Mouse (Mus musculus): Measurements from ENCODE around the gene Cnr2. TPM values are rescaled to one million over a fixed set of nuclear protein-coding genes. Genes with fewer than 3 reads are reported as not detected.

The Cnr2 gene
- polyA plus RNA-seq, 1 experiment from 2014 or later: 2.8 TPM

DNA sequence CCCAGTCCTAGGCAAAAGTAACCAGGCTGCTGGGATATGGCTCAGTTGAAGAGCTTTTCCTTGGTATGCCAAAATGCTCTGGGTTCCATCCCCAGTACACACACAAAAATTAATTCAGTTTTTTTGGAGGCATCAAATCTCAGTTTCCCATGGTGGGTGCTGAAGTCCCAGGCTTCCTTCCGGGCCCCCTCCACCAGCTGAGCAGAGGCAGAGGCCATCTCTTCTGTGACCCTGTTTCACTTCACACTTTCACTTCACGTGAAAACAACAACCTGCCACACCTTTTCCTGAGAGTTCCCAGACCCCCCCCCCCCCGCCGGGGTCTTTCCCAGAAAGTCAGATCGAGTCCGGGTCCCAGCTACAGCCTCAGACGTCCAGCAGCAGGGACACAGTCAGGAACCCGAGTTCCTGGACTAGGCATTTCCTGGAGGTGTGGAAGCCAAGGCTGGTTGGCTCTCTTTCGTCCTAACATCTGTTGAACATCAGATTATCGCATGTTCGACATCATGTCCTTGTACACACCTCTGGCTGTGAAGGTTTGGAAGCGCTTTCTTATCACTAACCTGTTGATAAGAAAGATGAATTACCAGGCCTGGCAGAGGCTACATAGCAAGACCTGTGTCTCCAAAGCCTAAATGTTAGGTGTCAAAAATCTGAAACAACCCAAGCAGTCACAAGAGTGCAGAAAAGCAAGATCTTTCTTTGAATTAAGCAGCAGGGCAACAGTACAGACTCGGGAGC lies 14.3 kb downstream of the Cnr2 start:
- Histone ChIP-seq H3K4me1 (replicated peaks) (peaks cover 43% of the 10 kb centered on the region), H3K4me2 (no peak overlapping the region), H3K9ac (no peak overlapping the region), H3K4me3 (replicated peaks) (no peak overlapping the region), H3K27me3 (no peaks in the 10 kb centered on the region), H3K9me3 (replicated peaks) (no peaks in the 10 kb centered on the region), H3K36me3 (replicated peaks) (no peaks in the 10 kb centered on the region), H3K27ac (replicated peaks) (no peak overlapping the region)
- WGBS (ENCODE audit: insufficient replicate concordance): 35% methylated on average over 13 of the region's 13 CpGs
- ATAC-seq (ENCODE audit: insufficient read depth): no peak

DNA sequence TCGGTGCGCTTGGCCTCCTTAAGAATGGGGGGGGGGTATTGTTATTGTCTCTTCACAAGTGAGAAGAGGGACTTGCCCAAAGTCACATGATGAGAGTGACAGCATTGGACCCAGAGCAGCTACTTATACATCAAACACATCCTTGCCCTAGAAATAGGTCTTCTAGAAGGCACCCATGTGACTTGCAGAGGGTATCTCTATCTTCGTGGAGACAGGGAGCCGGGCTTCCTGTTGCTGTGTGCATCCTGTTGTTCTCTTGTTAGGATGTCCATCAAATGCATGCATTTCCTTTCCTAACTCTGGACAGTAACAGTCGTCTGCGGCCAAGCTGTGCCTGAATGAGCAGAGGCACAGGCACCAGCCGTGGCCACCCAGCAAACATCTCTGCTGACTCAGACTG lies 16.3 kb downstream of the Cnr2 start:
- Histone ChIP-seq H3K27me3 (no peaks in the 10 kb centered on the region), H3K27ac (replicated peaks) (no peak overlapping the region), H3K36me3 (replicated peaks) (no peaks in the 10 kb centered on the region), H3K9me3 (replicated peaks) (no peaks in the 10 kb centered on the region), H3K4me2 (no peak overlapping the region), H3K9ac (no peak overlapping the region), H3K4me1 (replicated peaks) (peaks cover 36% of the 10 kb centered on the region), H3K4me3 (replicated peaks) (no peak overlapping the region)
- ATAC-seq (ENCODE audit: insufficient read depth): no peak
- 25% methylated on average over 7 of the region's 7 CpGs for WGBS (ENCODE audit: insufficient replicate concordance)

DNA sequence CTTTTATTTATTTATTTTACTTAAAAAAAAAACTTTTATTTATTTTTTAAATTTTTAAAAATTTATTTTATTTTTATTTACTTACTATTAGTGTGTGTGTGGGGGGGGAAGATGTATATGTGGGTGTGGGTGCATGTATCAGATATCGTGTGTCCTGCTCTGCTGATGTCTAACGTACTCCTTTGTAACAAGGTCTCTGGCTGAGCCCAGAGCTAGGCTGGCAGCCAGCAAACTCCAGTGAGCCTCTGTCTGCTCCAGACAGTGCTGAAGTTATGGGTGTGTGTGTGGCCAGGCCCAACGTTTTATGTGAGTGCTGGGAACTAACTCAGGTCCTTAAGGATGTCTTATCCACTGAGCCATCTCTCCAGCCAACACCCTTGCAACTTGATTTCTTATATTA lies 17.0 kb downstream of the Cnr2 start:
- H3K4me1 ChIP-seq (replicated peaks): peaks cover 32% of the 10 kb centered on the region
- H3K4me2 ChIP-seq: no peak overlapping the region
- 0 out of 2 replicates have a peak, but pooled peaks cover under 1% of the 10 kb centered on the region for H3K36me3 ChIP-seq (replicated peaks)
- ATAC-seq (ENCODE audit: insufficient read depth): no peak
- no peak overlapping the region for H3K9ac ChIP-seq
- 0 out of 2 replicates have a peak overlapping the region, but pooled peaks have one; percentile 33 for H3K27ac ChIP-seq (replicated peaks)
- WGBS (ENCODE audit: insufficient replicate concordance): 12% methylated on average over 3 of the region's 3 CpGs
- H3K27me3 ChIP-seq: no peaks in the 10 kb centered on the region
- H3K4me3 ChIP-seq (replicated peaks): no peak overlapping the region
- no peaks in the 10 kb centered on the region for H3K9me3 ChIP-seq (replicated peaks)

DNA sequence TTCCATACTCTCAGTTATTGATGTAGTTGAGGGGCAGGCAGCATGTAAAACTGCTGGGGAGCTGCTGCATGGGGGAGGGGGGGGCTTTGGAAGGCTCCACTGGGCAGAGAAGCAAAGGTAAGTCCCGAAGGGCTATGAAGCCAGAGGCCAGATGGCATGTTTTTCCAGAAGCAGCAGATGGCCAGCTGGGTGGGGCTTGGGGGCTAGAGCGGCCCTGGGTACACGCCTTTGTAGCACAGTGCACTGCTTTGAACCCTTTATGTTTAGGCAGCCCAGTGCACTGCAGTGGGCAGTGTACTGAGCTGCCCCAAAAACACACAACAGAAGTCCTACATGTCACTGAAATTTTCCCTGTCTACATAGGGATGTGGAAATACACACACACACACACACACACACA lies 17.6 kb downstream of the Cnr2 start:
- H3K4me2 ChIP-seq: peak overlapping the region; percentile 4; the same call in 1 of the 2 replicates
- peak overlapping the region; percentile 33; the same call in 1 of the 2 replicates for H3K27ac ChIP-seq (replicated peaks)
- no peak overlapping the region for H3K4me3 ChIP-seq (replicated peaks)
- H3K9ac ChIP-seq: no peak overlapping the region
- peaks cover 33% of the 10 kb centered on the region for H3K4me1 ChIP-seq (replicated peaks)
- H3K9me3 ChIP-seq (replicated peaks): no peaks in the 10 kb centered on the region
- H3K36me3 ChIP-seq (replicated peaks): 0 out of 2 replicates have a peak, but pooled peaks cover 2% of the 10 kb centered on the region
- ATAC-seq (ENCODE audit: insufficient read depth): peak; percentile 44; the same call in 1 of the 2 replicates
- 20% methylated on average over 3 of the region's 3 CpGs for WGBS (ENCODE audit: insufficient replicate concordance)
- H3K27me3 ChIP-seq: no peaks in the 10 kb centered on the region

DNA sequence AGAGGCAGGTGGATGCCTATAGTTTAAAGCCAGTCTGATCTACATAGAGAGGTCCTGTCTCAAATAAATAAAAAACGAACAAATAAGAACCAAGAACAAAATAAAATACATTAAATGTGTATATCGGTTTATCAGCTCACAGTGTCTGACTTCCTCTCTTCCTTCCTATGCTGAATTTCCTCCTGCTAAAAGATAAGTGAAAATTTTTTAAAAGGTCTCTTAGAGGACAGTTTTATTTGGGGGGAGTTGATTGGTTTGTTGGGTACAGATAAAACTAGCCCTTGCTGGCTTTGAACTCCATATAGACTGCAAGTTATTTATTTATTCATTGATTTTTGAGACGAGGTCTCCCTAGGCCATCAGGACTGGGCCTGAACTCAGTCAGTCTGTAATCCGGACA lies 18.2 kb downstream of the Cnr2 start:
- WGBS (ENCODE audit: insufficient replicate concordance): 24% methylated on average over 4 of the region's 4 CpGs
- H3K27ac ChIP-seq (replicated peaks): peak overlapping the region; percentile 33; the same call in 1 of the 2 replicates
- no peaks in the 10 kb centered on the region for H3K9me3 ChIP-seq (replicated peaks)
- ATAC-seq (ENCODE audit: insufficient read depth): no peak
- H3K4me1 ChIP-seq (replicated peaks): peaks cover 36% of the 10 kb centered on the region
- peak overlapping the region; percentile 10; the same call in 1 of the 2 replicates for H3K4me2 ChIP-seq
- H3K36me3 ChIP-seq (replicated peaks): 0 out of 2 replicates have a peak, but pooled peaks cover 2% of the 10 kb centered on the region
- H3K27me3 ChIP-seq: no peaks in the 10 kb centered on the region
- H3K9ac ChIP-seq: no peak overlapping the region
- no peak overlapping the region for H3K4me3 ChIP-seq (replicated peaks)

DNA sequence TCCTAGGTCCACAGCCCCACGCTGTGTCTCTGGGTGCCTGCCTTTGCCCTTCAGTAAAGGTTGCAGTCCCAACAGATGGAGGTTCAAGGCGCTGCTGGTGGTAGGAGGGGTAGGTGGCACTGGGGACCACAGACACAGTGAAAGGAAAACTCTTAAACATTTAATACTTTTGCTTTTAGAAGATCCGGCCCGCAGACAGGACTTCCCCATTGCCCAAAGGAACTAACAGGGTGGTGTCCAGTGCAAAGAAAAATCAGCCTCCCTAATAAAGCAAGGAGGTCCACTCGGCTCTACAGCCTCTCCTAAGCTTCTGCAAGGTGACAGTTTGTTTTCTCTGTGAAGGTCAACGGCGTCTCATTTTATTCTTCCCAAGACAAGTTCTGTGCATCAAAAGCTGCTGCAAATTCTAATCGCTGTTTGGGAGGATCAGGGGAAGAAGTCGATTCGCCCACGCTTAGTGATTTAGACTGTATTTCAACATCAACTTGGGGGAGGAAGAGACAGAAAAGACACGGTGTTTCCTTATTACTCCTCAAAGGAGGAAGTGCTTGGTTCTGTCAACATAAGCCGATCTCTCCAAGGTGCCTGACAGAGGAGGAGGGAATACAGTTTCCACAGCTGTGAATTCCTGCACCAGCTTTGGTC lies 23.6 kb downstream of the Cnr2 start:
- H3K4me2 ChIP-seq: peak overlapping the region; percentile 30; the same call in 1 of the 2 replicates
- no peaks in the 10 kb centered on the region for H3K27me3 ChIP-seq
- no peaks in the 10 kb centered on the region for H3K9me3 ChIP-seq (replicated peaks)
- H3K36me3 ChIP-seq (replicated peaks): 0 out of 2 replicates have a peak, but pooled peaks cover 15% of the 10 kb centered on the region
- H3K9ac ChIP-seq: no peak overlapping the region
- no peak for ATAC-seq (ENCODE audit: insufficient read depth)
- 46% methylated on average over 13 of the region's 13 CpGs for WGBS (ENCODE audit: insufficient replicate concordance)
- H3K4me1 ChIP-seq (replicated peaks): peaks cover 37% of the 10 kb centered on the region
- H3K4me3 ChIP-seq (replicated peaks): no peak overlapping the region
- peak overlapping the region; percentile 55 for H3K27ac ChIP-seq (replicated peaks)

DNA sequence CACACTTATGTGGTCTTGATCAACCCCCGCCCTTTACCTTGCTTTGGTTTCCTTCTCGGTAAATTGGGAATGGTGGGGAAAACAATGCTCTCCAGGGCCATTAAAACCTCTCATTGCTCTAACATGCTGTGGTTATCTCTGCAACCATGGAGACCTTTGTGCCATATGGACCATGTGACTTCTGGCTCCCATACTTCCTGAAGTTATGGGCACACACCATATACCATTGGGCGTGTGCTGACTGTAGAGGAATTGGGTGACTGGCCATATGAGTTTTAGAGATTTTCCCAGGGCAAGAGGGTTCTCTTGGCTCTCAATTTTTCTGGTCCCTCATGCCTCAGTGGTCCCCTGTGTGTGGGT lies 24.1 kb downstream of the Cnr2 start:
- ATAC-seq (ENCODE audit: insufficient read depth): no peak
- 63% methylated on average over 3 of the region's 3 CpGs for WGBS (ENCODE audit: insufficient replicate concordance)

DNA sequence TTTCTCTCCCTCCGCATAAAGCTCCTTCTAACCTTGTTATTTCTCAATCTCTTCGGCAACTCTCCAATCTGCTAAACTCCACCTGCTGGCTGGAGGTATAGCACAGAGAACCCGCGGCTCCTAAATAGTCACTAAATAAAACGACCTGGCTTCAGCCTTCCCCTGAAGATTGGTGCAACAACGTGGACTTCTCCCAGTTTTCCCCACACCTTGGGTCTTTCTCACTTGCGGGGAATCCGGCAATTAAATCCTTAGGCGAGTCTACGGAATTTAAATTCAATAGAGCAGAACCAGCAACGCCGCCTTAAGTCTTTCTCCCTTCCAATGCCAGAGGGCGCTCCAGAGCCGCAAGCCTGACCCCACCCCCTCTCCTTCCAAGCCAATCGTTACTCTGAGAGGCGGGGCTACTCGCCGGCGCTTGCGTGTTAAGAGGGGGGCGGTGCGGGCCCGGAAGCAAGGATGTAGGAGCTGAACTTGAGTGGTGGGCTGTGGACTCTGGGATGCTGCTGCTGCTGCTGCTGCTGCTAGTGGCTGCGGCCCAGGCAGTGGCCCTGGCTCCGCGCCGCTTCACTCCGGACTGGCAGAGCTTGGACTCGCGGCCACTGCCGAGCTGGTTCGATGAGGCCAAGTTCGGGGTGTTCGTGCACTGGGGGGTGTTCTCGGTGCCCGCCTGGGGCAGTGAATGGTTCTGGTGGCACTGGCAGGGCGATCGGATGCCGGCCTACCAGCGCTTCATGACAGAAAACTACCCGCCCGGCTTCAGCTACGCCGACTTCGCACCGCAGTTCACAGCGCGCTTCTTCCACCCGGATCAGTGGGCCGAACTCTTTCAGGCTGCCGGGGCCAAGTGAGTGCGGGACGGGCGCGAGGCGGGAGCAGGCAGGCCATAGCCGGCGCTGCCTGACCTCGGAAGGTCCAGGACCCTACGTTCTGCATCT lies 25.4 kb downstream of the Cnr2 start, which contains the start of gene Fuca1:
Gene Fuca1, plus strand, starts transcription at position 432 of the 938 bp plus-strand sequence.
- Histone ChIP-seq H3K4me3 (replicated peaks) (peak within 1 kb of the TSS; percentile 78), H3K4me1 (replicated peaks) (peaks cover 36% of the 10 kb centered on the region), H3K9me3 (replicated peaks) (no peaks in the 10 kb centered on the region), H3K4me2 (peak within 1 kb of the TSS; percentile 93), H3K9ac (peak within 1 kb of the TSS; percentile 75), H3K27me3 (no peaks in the 10 kb centered on the region), H3K27ac (replicated peaks) (peak within 1 kb of the TSS; percentile 78), H3K36me3 (replicated peaks) (0 out of 2 replicates have a peak, but pooled peaks cover 21% of the 10 kb centered on the region)
- peak; percentile 92 for ATAC-seq (ENCODE audit: insufficient read depth)
- under 1% methylated on average over 60 of the region's 60 CpGs for WGBS (ENCODE audit: insufficient replicate concordance)

More for the DNA sequence above, 24.1 kb downstream of the Cnr2 start:
- Histone ChIP-seq H3K4me2 (no peak overlapping the region; the same call in 1 of the 2 replicates), H3K36me3 (replicated peaks) (0 out of 2 replicates have a peak, but pooled peaks cover 15% of the 10 kb centered on the region), H3K4me3 (replicated peaks) (no peak overlapping the region), H3K4me1 (replicated peaks) (peaks cover 35% of the 10 kb centered on the region), H3K9me3 (replicated peaks) (no peaks in the 10 kb centered on the region), H3K27ac (replicated peaks) (peak overlapping the region; percentile 55), H3K9ac (no peak overlapping the region), H3K27me3 (no peaks in the 10 kb centered on the region)

DNA sequence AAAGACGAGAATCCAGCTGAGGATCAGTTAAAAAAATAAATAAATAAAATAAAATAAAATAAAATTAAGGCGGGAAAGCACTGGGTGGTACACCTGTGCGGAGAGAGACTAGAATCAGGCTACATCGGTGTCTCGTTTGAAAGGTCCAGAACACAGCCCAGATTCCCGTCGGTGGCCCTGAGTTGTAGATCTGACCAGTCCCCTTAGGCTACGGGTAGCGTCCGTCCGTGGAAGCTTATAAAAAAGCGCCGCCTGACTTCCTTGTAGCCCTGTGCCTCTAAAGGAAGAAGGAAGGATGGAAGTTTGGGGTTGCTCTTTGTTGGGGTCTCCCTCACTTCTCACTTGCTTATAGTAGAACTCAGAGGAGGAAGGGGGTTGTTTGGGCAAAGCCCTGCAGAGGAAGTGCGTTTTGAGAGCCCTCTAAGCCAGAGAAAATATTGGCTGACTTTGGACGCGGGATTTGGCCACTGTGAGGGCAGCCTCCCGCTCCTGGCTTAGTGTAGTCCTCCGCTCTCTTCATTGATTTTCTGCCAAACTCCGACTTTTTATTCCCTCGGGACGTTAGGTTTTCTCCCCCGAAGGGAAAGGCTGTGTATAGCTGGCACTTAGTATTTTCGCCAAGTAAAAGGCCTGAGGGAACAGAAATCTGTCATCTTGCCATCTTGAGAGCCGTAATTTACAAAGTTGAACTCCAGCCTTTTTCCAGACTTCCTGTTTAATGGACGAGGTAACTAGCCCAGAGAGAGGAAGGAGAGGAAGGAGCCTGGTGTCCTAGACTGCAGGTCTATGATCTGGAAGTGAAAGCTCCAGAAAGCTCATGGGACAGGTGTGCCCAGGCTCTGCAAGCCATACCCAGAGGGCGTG lies 26.3 kb downstream of the Cnr2 start:
- WGBS (ENCODE audit: insufficient replicate concordance): 7% methylated on average over 26 of the region's 26 CpGs
- ATAC-seq (ENCODE audit: insufficient read depth): no peak
- peak overlapping the region; percentile 78 for H3K4me3 ChIP-seq (replicated peaks)
- 0 out of 2 replicates have a peak, but pooled peaks cover 28% of the 10 kb centered on the region for H3K36me3 ChIP-seq (replicated peaks)
- H3K4me2 ChIP-seq: peak overlapping the region; percentile 93
- H3K27ac ChIP-seq (replicated peaks): peak overlapping the region; percentile 78
- no peaks in the 10 kb centered on the region for H3K27me3 ChIP-seq
- peak overlapping the region; percentile 75 for H3K9ac ChIP-seq
- peaks cover 43% of the 10 kb centered on the region for H3K4me1 ChIP-seq (replicated peaks)
- no peaks in the 10 kb centered on the region for H3K9me3 ChIP-seq (replicated peaks)

DNA sequence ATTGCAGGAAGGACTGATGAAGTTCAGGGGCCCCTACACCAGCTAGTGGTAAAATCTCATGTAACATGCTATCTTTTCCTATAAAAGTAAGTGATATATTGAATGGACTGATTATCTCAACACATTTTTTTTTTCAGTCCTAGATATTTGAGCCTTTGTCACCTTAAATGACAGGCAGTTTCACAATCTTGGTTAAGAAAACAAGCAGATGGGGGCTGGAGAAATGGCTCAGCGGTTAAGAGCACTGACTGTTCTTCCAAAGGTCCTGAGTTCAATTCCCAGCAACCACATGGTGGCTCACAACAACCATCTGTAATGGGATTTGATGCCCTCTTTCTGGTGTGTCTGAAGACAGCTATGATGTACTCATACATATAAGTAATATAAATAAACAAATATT lies 27.0 kb downstream of the Cnr2 start:
- ATAC-seq (ENCODE audit: insufficient read depth): no peak
- H3K36me3 ChIP-seq (replicated peaks): 0 out of 2 replicates have a peak, but pooled peaks cover 34% of the 10 kb centered on the region
- H3K27me3 ChIP-seq: no peaks in the 10 kb centered on the region
- H3K4me1 ChIP-seq (replicated peaks): peaks cover 49% of the 10 kb centered on the region
- peak overlapping the region; percentile 93 for H3K4me2 ChIP-seq
- WGBS (ENCODE audit: insufficient replicate concordance): 70% methylated on average over 1 of the region's 1 CpGs
- no peak overlapping the region for H3K9ac ChIP-seq
- H3K27ac ChIP-seq (replicated peaks): no peak overlapping the region
- H3K4me3 ChIP-seq (replicated peaks): peak overlapping the region; percentile 78
- H3K9me3 ChIP-seq (replicated peaks): no peaks in the 10 kb centered on the region
